Mouse (Mus musculus) adrenal gland, postnatal 0 days (tissue): ENCODE measurements around the gene 1700011L22Rik. TPM values are rescaled to one million over a fixed set of nuclear protein-coding genes. Genes with fewer than 3 reads are reported as not detected.

ENCODE experiments used
- polyA plus RNA-seq: library from polyadenylated mRNA; unstranded; fragments of >200 nt; fragmentation: Nextera tagmentation; extraction: Ambion mirVana; gene quantifications from 2 replicates; pipeline ENCODE4 v1.2.1, GENCODE M21; 2015

1700011L22Rik gene
- not detected in 2 replicates for polyA plus RNA-seq

GRCm38 (mm10) chr8:79248470-79248869 is at the start of gene 1700011L22Rik:
TSS of gene 1700011L22Rik (minus strand) at chr8:79248570.

GRCm38 (mm10) chr8:79294610-79295275 is 46.4 kb upstream of the 1700011L22Rik start, which contains the start of gene Mmaa:
TSS of gene Mmaa (minus strand) at chr8:79294937.

Other genes starting within 250 kb of the 1700011L22Rik start
- gene Zfp827, start 220.1 kb downstream of the 1700011L22Rik start, polyA plus RNA-seq: 3.6 and 4.2 TPM in 2 replicates
- gene Mmaa, start 46.4 kb upstream of the 1700011L22Rik start, polyA plus RNA-seq: 10.9 and 15.2 TPM in 2 replicates
- 30.7 and 33.6 TPM in 2 replicates for gene Smad1, start 150.9 kb upstream of the 1700011L22Rik start, polyA plus RNA-seq